Mouse (Mus musculus): ENCODE data around the gene Npy5r.

- TF ChIP-seq CTCF (conservative IDR thresholded peaks at IDR 0.05; ENCODE audit: low read length) (no peak), POU5F1 (IDR thresholded peaks at IDR 0.05; ENCODE audit: borderline replicate concordance, low read length) (no peak)
Measured at GRCm38 (mm10) chr8:66731957-66732356, 44.0 kb upstream of the Npy5r start.

Measured in E14TG2a.4 (cell line).